Mouse (Mus musculus) spleen, postnatal 10 days (tissue): ENCODE data around the gene Ereg.

ENCODE experiments used
- DNase-seq, 2 experiments: peaks; one replicate each; pipeline ENCODE4 v3.0.0; 2021 to 2022; ENCODE audit warnings: low spot score in 2 of 2

The Ereg gene

GRCm38 (mm10) chr5:91074450-91074950, at the start of gene Ereg:
Ereg (plus strand) TSS chr5:91074622.
- no peak for DNase-seq

- DNase-seq = no peak
Measured at GRCm38 (mm10) chr5:91027164-91027563, 47.3 kb upstream of the Ereg start, which contains the start of gene Epgn. Epgn (plus strand) TSS chr5:91027464.

- no peak for DNase-seq
Measured at GRCm38 (mm10) chr5:91027840-91028239, 46.6 kb upstream of the Ereg start.

GRCm38 (mm10) chr5:91030629-91031028, 43.8 kb upstream of the Ereg start:
- no peak for DNase-seq

- DNase-seq = no peak
Measured at GRCm38 (mm10) chr5:91035341-91035740, 39.1 kb upstream of the Ereg start.

- DNase-seq = no peak
Measured at GRCm38 (mm10) chr5:91036628-91037027, 37.8 kb upstream of the Ereg start.

GRCm38 (mm10) chr5:91037756-91038155, 36.7 kb upstream of the Ereg start:
- DNase-seq = no peak

GRCm38 (mm10) chr5:91038547-91038946, 35.9 kb upstream of the Ereg start:
- DNase-seq = no peak

GRCm38 (mm10) chr5:91038963-91039362, 35.5 kb upstream of the Ereg start:
- no peak for DNase-seq

GRCm38 (mm10) chr5:91047987-91048386, 26.4 kb upstream of the Ereg start:
- DNase-seq = no peak

- no peak for DNase-seq
Measured at GRCm38 (mm10) chr5:91048397-91048796, 26.0 kb upstream of the Ereg start.

GRCm38 (mm10) chr5:91072340-91072739, 2.1 kb upstream of the Ereg start:
- no peak for DNase-seq

- DNase-seq = no peak
Measured at GRCm38 (mm10) chr5:91073626-91074025, 796 bp upstream of the Ereg start.

- no peak for DNase-seq
Measured at GRCm38 (mm10) chr5:91074026-91074425, 396 bp upstream of the Ereg start.

GRCm38 (mm10) chr5:91075021-91075420, 599 bp downstream of the Ereg start:
- no peak for DNase-seq

GRCm38 (mm10) chr5:91083016-91083415, 8.6 kb downstream of the Ereg start:
- no peak for DNase-seq

- no peak for DNase-seq
Measured at GRCm38 (mm10) chr5:91085291-91085690, 10.9 kb downstream of the Ereg start.

- no peak for DNase-seq
Measured at GRCm38 (mm10) chr5:91090301-91090700, 15.9 kb downstream of the Ereg start.

GRCm38 (mm10) chr5:91097911-91098614, 23.6 kb downstream of the Ereg start:
- DNase-seq = no peak

GRCm38 (mm10) chr5:91101742-91102141, 27.3 kb downstream of the Ereg start:
- no peak for DNase-seq

- DNase-seq = no peak
Measured at GRCm38 (mm10) chr5:91103943-91104665, 29.7 kb downstream of the Ereg start.

GRCm38 (mm10) chr5:91106248-91106647, 31.8 kb downstream of the Ereg start:
- no peak for DNase-seq
